Mouse (Mus musculus): ENCODE measurements at regions not wholly inside any gene's neighbourhood (a gene's known extent, or its start where the extent isn't known, plus 50 kb on each side); places are given as distances from the start of the nearest gene placed in this dataset.

DNA sequence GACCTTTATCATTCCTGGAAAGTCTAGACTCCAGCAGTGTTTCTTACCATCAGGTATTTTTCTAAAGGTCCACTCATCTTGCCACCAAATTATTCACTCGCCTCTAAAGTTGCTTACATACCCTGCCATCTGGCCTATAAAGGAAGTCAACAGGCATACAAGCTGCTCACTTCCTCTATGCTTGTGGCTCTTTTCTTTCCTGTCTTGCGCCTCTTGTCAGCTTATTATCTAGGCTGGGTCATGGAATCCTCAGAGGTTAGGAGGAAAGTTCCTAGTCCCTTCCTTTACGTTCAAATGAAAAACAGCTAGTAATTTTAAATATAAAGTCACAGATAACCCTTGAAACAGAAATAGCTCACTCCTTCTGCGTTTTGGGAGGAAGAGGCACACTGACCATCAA lies 97.9 kb downstream of the Lipi start:
- H3K4me3 ChIP-seq (replicated peaks; ENCODE audit: low read depth, low read length), result no peak overlapping the region
- no peak overlapping the region for H3K9ac ChIP-seq (replicated peaks; ENCODE audit: low read length)
- no peaks in the 10 kb centered on the region for H3K36me3 ChIP-seq (ENCODE audit: control insufficient read depth, insufficient read depth, low read length)
- no peaks in the 10 kb centered on the region for H3K4me1 ChIP-seq (ENCODE audit: control insufficient read depth, insufficient read depth, low read length)
- ATAC-seq (ENCODE audit: low FRiP score, low TSS enrichment) (no peak), DNase-seq (no peak)
- WGBS, result 83% methylated on average over 4 of the region's 4 CpGs
- no peak overlapping the region for H3K27ac ChIP-seq (replicated peaks; ENCODE audit: low read depth, low read length)
- no peaks in the 10 kb centered on the region for H3K9me3 ChIP-seq (ENCODE audit: control insufficient read depth, low read length)
- no peaks in the 10 kb centered on the region for H3K27me3 ChIP-seq (ENCODE audit: control insufficient read depth, insufficient read depth, low read length)
- no peak overlapping the region for H3K4me2 ChIP-seq (ENCODE audit: low read length)

GRCm38 (mm10) chr16:75483878-75484277 lies 102.0 kb downstream of the Lipi start:
- Histone ChIP-seq H3K9ac (replicated peaks; ENCODE audit: low read length) (no peak overlapping the region), H3K27ac (replicated peaks; ENCODE audit: low read depth, low read length) (no peak overlapping the region), H3K4me2 (ENCODE audit: low read length) (no peak overlapping the region), H3K4me1 (ENCODE audit: control insufficient read depth, insufficient read depth, low read length) (no peaks in the 10 kb centered on the region), H3K9me3 (ENCODE audit: control insufficient read depth, low read length) (no peaks in the 10 kb centered on the region), H3K36me3 (ENCODE audit: control insufficient read depth, insufficient read depth, low read length) (no peaks in the 10 kb centered on the region), H3K27me3 (ENCODE audit: control insufficient read depth, insufficient read depth, low read length) (no peaks in the 10 kb centered on the region), H3K4me3 (replicated peaks; ENCODE audit: low read depth, low read length) (no peak overlapping the region)
- WGBS, result 70% methylated on average over 5 of the region's 5 CpGs
- ATAC-seq (ENCODE audit: low FRiP score, low TSS enrichment) (no peak), DNase-seq (no peak)

DNA sequence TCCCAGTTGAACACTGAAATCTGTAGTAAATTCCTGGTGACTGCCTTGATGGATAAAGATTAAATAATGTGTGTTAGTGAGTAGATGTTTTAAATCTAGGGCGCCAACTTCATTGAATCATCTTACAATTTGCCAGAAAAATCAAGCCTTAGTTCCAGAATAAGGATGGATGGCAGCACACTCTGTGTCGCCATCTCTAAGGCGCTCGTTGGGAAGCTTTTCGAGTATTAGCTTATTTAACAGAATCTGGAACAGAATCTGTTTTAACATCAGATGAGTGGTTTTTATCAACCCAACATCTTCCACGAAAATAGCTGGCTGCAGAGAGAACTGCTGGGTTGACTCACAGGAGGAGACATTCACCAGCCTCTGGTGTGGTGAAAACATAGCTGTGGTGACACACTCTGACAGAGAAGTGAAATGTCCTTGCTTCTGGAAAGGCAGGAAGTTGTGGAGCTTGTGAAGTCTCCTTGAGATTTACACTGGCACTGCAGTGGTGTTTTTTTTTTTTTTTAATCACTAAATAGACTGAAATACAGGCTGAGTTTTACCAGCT lies 120.4 kb downstream of the Lipi start:
- Histone ChIP-seq H3K9me3 (ENCODE audit: control insufficient read depth, low read length) (no peaks in the 10 kb centered on the region), H3K4me1 (ENCODE audit: control insufficient read depth, insufficient read depth, low read length) (no peaks in the 10 kb centered on the region), H3K4me2 (ENCODE audit: low read length) (no peak overlapping the region), H3K27ac (replicated peaks; ENCODE audit: low read depth, low read length) (no peak overlapping the region), H3K36me3 (ENCODE audit: control insufficient read depth, insufficient read depth, low read length) (no peaks in the 10 kb centered on the region), H3K27me3 (ENCODE audit: control insufficient read depth, insufficient read depth, low read length) (no peaks in the 10 kb centered on the region), H3K9ac (replicated peaks; ENCODE audit: low read length) (no peak overlapping the region), H3K4me3 (replicated peaks; ENCODE audit: low read depth, low read length) (no peak overlapping the region)
- WGBS, result 91% methylated on average over 6 of the region's 6 CpGs
- DNase-seq (no peak), ATAC-seq (ENCODE audit: low FRiP score, low TSS enrichment) (no peak)

DNA sequence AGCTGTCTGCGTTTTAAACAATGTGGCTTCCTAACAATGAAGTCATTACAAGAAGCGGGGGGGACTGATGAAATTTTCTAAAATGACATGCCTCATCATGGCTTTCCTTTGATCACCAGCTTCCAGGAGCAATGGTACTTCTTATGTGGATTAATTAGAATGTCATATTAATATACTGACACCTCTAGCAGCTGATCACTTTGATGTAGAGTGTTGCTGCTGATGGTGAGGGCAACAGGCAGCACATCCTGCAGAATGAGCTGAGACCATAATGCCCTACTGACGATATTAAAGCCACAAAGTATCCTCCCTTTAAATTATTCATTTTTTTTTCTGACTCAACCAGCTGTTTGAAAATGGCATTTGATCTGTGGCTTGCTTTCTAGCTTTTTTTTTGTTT lies 123.7 kb downstream of the Lipi start:
- Histone ChIP-seq H3K4me3 (replicated peaks; ENCODE audit: low read depth, low read length) (no peak overlapping the region), H3K36me3 (ENCODE audit: control insufficient read depth, insufficient read depth, low read length) (no peaks in the 10 kb centered on the region), H3K9ac (replicated peaks; ENCODE audit: low read length) (no peak overlapping the region), H3K27me3 (ENCODE audit: control insufficient read depth, insufficient read depth, low read length) (no peaks in the 10 kb centered on the region), H3K27ac (replicated peaks; ENCODE audit: low read depth, low read length) (no peak overlapping the region), H3K4me1 (ENCODE audit: control insufficient read depth, insufficient read depth, low read length) (no peaks in the 10 kb centered on the region), H3K4me2 (ENCODE audit: low read length) (no peak overlapping the region), H3K9me3 (ENCODE audit: control insufficient read depth, low read length) (no peaks in the 10 kb centered on the region)
- WGBS, result 49% methylated on average over 3 of the region's 3 CpGs
- peak; percentile 33 for DNase-seq
- peak; percentile 63; the same call in 1 of the 2 replicates for ATAC-seq (ENCODE audit: low FRiP score, low TSS enrichment)

DNA sequence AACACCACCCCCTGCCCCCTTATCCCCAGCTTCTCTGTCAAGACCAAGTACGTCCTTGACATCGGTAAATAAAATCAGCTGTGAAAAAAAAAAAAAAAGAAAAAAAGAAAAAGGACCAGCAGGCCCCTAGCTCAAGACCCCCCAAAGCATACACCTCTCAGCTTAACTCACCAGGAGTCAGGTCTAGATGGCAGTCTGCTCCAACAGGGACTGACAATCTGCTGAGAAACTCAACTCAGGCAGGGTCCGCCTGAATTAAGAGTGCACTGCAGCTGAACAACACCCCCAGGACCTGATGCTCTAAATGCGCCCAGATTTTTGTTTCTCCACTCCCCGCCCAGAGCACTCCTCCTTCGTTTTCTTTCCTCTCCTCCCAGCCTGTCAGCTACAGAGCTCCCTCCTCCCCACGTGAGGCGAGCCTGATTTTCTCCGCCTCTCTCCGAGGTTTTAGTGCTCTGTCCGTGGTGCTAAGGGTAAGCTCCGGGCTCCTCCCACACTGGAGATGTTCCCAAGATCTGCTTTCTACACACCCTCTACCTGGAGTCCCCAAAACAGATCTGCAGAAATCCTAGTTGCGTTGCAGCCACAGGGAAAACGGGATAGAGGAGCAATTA lies 138.9 kb downstream of the Lipi start:
- ATAC-seq (ENCODE audit: low FRiP score, low TSS enrichment) (peak; percentile 43; the same call in 1 of the 2 replicates), DNase-seq (peak; percentile 57)
- 2% methylated on average over 14 of the region's 14 CpGs for WGBS

DNA sequence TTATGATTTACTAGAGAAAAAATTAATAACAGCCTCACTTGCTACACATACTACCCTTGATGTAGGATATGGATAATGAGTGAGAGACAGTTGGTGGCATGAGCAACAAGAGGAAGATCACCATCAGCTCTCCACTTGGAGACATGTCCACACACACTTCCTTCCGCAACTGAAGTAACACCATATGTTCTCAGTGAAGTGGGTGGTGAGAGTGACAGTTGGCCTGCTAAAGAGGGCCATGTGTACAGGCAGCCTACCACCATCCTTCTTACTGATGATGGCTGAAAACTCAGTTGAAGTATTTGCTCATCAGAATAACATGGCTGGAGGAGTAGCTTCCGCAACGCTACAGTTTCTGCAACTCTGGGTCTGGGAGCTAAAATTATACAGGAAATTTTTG lies 146.6 kb downstream of the Lipi start:
- H3K4me2 ChIP-seq (ENCODE audit: low read length), result no peak overlapping the region
- 97% methylated on average over 3 of the region's 3 CpGs for WGBS
- no peaks in the 10 kb centered on the region for H3K9me3 ChIP-seq (ENCODE audit: control insufficient read depth, low read length)
- H3K4me3 ChIP-seq (replicated peaks; ENCODE audit: low read depth, low read length), result no peak overlapping the region
- H3K27me3 ChIP-seq (ENCODE audit: control insufficient read depth, insufficient read depth, low read length), result no peaks in the 10 kb centered on the region
- H3K36me3 ChIP-seq (ENCODE audit: control insufficient read depth, insufficient read depth, low read length), result no peaks in the 10 kb centered on the region
- H3K9ac ChIP-seq (replicated peaks; ENCODE audit: low read length), result no peak overlapping the region
- no peak overlapping the region for H3K27ac ChIP-seq (replicated peaks; ENCODE audit: low read depth, low read length)
- ATAC-seq (ENCODE audit: low FRiP score, low TSS enrichment), result no peak
- no peak for DNase-seq
- no peaks in the 10 kb centered on the region for H3K4me1 ChIP-seq (ENCODE audit: control insufficient read depth, insufficient read depth, low read length)

More for the DNA sequence above, 138.9 kb downstream of the Lipi start:
- H3K4me2 ChIP-seq (ENCODE audit: low read length), result peak overlapping the region; percentile 63
- peak overlapping the region; percentile 39 for H3K9ac ChIP-seq (replicated peaks; ENCODE audit: low read length)
- peak overlapping the region; percentile 33 for H3K4me3 ChIP-seq (replicated peaks; ENCODE audit: low read depth, low read length)
- H3K4me1 ChIP-seq (ENCODE audit: control insufficient read depth, insufficient read depth, low read length), result 0 out of 2 replicates have a peak, but pooled peaks cover 6% of the 10 kb centered on the region
- H3K27ac ChIP-seq (replicated peaks; ENCODE audit: low read depth, low read length), result no peak overlapping the region
- no peaks in the 10 kb centered on the region for H3K27me3 ChIP-seq (ENCODE audit: control insufficient read depth, insufficient read depth, low read length)
- no peaks in the 10 kb centered on the region for H3K9me3 ChIP-seq (ENCODE audit: control insufficient read depth, low read length)
- H3K36me3 ChIP-seq (ENCODE audit: control insufficient read depth, insufficient read depth, low read length), result no peaks in the 10 kb centered on the region

DNA sequence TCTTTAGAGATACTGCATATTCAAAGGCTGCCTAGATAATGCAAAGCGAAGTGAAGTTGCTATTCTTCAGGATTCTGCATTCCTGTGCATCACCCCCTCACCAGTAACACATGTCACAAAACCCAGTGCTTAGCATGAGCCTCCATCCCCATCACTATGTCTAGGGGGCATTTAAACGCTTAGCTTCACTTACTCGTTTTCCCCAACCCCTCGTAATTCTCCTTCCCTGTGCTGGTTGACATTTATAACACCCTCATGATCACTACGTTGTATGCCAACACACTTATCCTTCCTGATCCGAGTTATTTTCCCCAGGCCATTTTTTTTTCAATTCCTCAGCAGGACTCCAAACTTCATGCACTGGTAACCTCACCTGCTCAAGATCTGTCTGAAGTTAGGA lies 152.6 kb downstream of the Lipi start:
- DNase-seq (no peak), ATAC-seq (ENCODE audit: low FRiP score, low TSS enrichment) (no peak)
- WGBS, result 73% methylated on average over 6 of the region's 6 CpGs
- Histone ChIP-seq H3K27ac (replicated peaks; ENCODE audit: low read depth, low read length) (no peak overlapping the region), H3K9ac (replicated peaks; ENCODE audit: low read length) (no peak overlapping the region), H3K36me3 (ENCODE audit: control insufficient read depth, insufficient read depth, low read length) (no peaks in the 10 kb centered on the region), H3K4me2 (ENCODE audit: low read length) (no peak overlapping the region), H3K27me3 (ENCODE audit: control insufficient read depth, insufficient read depth, low read length) (no peaks in the 10 kb centered on the region), H3K4me3 (replicated peaks; ENCODE audit: low read depth, low read length) (no peak overlapping the region), H3K4me1 (ENCODE audit: control insufficient read depth, insufficient read depth, low read length) (no peaks in the 10 kb centered on the region), H3K9me3 (ENCODE audit: control insufficient read depth, low read length) (no peaks in the 10 kb centered on the region)

- no peaks in the 10 kb centered on the region for H3K36me3 ChIP-seq (ENCODE audit: control insufficient read depth, insufficient read depth, low read length)
- WGBS, result 90% methylated on average over 6 of the region's 6 CpGs
- H3K4me1 ChIP-seq (ENCODE audit: control insufficient read depth, insufficient read depth, low read length), result no peaks in the 10 kb centered on the region
- H3K9ac ChIP-seq (replicated peaks; ENCODE audit: low read length), result no peak overlapping the region
- H3K27me3 ChIP-seq (ENCODE audit: control insufficient read depth, insufficient read depth, low read length), result no peaks in the 10 kb centered on the region
- H3K9me3 ChIP-seq (ENCODE audit: control insufficient read depth, low read length), result no peaks in the 10 kb centered on the region
- DNase-seq (no peak), ATAC-seq (ENCODE audit: low FRiP score, low TSS enrichment) (no peak)
- no peak overlapping the region for H3K27ac ChIP-seq (replicated peaks; ENCODE audit: low read depth, low read length)
- H3K4me3 ChIP-seq (replicated peaks; ENCODE audit: low read depth, low read length), result no peak overlapping the region
- H3K4me2 ChIP-seq (ENCODE audit: low read length), result no peak overlapping the region
Observed at GRCm38 (mm10) chr16:75384526-75385222, 201.2 kb downstream of the Lipi start.

- no peak overlapping the region for H3K4me2 ChIP-seq (ENCODE audit: low read length)
- no peaks in the 10 kb centered on the region for H3K36me3 ChIP-seq (ENCODE audit: control insufficient read depth, insufficient read depth, low read length)
- H3K4me1 ChIP-seq (ENCODE audit: control insufficient read depth, insufficient read depth, low read length), result no peaks in the 10 kb centered on the region
- ATAC-seq (ENCODE audit: low FRiP score, low TSS enrichment) (no peak), DNase-seq (no peak)
- no peaks in the 10 kb centered on the region for H3K27me3 ChIP-seq (ENCODE audit: control insufficient read depth, insufficient read depth, low read length)
- H3K9me3 ChIP-seq (ENCODE audit: control insufficient read depth, low read length), result no peaks in the 10 kb centered on the region
- 60% methylated on average over 1 of the region's 1 CpGs for WGBS
- no peak overlapping the region for H3K9ac ChIP-seq (replicated peaks; ENCODE audit: low read length)
- H3K4me3 ChIP-seq (replicated peaks; ENCODE audit: low read depth, low read length), result no peak overlapping the region
- H3K27ac ChIP-seq (replicated peaks; ENCODE audit: low read depth, low read length), result no peak overlapping the region
Observed at GRCm38 (mm10) chr16:75381191-75381590, 204.7 kb downstream of the Lipi start.

All from midbrain, embryonic 14.5 days (tissue).